Mouse (Mus musculus): ENCODE results near the gene Sema3b.

DNA sequence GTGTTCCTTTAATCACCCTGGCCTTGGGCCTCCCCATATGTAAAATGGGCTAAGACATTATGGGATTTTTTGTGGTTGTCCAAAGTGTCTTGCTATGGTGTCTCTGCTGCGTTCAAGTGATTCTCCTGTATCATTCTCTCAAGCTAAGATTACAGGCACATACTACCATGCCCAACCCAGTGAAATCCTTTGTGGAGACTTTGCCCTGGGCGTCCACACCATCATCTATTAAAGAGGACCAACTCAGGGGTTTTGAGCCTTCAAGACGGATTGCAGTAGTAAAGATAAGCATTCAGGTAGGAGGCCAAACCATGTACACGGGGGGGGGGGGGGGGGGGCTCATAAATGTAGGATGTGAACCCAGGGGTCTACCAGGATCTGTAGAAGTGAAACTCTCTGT is 45.6 kb upstream of the Sema3b start:
- TF ChIP-seq CTCF (IDR thresholded peaks at IDR 0.05; ENCODE audit: borderline replicate concordance, insufficient read depth, low read depth, low read length) (no peak), POLR2A (IDR thresholded peaks at IDR 0.05; ENCODE audit: borderline replicate concordance, insufficient read depth, low read length) (no peak)
